Mouse (Mus musculus) MEL-GATA-1-ER (cell line): ENCODE measurements around the gene Pnpla1.
"Not testable (repeated sequence)": the region's sequence is repeated elsewhere in the genome, so short reads cannot be mapped to it uniquely, and the experiment has no call there.

Experiments used
- DNase-seq: peaks from one replicate; pipeline ENCODE4 v3.0.0-alpha.2; 2012; ENCODE audit warnings: low read depth; ENCODE audit errors: extremely low read depth

Gene Pnpla1

GRCm38 (mm10) chr17:28841947-28842346 is 16.3 kb upstream of the Pnpla1 start:
- DNase-seq = not testable (repeated sequence)

GRCm38 (mm10) chr17:28843665-28844064 is 14.5 kb upstream of the Pnpla1 start:
- DNase-seq = no peak

- DNase-seq = peak; percentile 31
Measured at GRCm38 (mm10) chr17:28846974-28847617, 11.1 kb upstream of the Pnpla1 start.

GRCm38 (mm10) chr17:28850511-28850910 is 7.7 kb upstream of the Pnpla1 start:
- DNase-seq = no peak

GRCm38 (mm10) chr17:28854377-28854776 is 3.8 kb upstream of the Pnpla1 start:
- DNase-seq = no peak

GRCm38 (mm10) chr17:28855166-28855885 is 2.9 kb upstream of the Pnpla1 start:
- peak; percentile 49 for DNase-seq

- DNase-seq = no peak
Measured at GRCm38 (mm10) chr17:28856030-28856429, 2.2 kb upstream of the Pnpla1 start.

GRCm38 (mm10) chr17:28863926-28864325 is 5.7 kb downstream of the Pnpla1 start:
- no peak for DNase-seq

- DNase-seq = no peak
Measured at GRCm38 (mm10) chr17:28864464-28864863, 6.3 kb downstream of the Pnpla1 start.

- no peak for DNase-seq
Measured at GRCm38 (mm10) chr17:28866921-28867320, 8.7 kb downstream of the Pnpla1 start.

GRCm38 (mm10) chr17:28867381-28867780 is 9.2 kb downstream of the Pnpla1 start:
- DNase-seq = no peak

- no peak for DNase-seq
Measured at GRCm38 (mm10) chr17:28869412-28870110, 11.3 kb downstream of the Pnpla1 start.

GRCm38 (mm10) chr17:28870435-28870834 is 12.2 kb downstream of the Pnpla1 start:
- no peak for DNase-seq

- no peak for DNase-seq
Measured at GRCm38 (mm10) chr17:28871831-28872230, 13.6 kb downstream of the Pnpla1 start.

GRCm38 (mm10) chr17:28872322-28872721 is 14.1 kb downstream of the Pnpla1 start:
- no peak for DNase-seq

GRCm38 (mm10) chr17:28874216-28874615 is 16.0 kb downstream of the Pnpla1 start:
- DNase-seq = no peak

GRCm38 (mm10) chr17:28874825-28875224 is 16.6 kb downstream of the Pnpla1 start:
- no peak for DNase-seq

GRCm38 (mm10) chr17:28875316-28875715 is 17.1 kb downstream of the Pnpla1 start:
- no peak for DNase-seq

GRCm38 (mm10) chr17:28876331-28876730 is 18.1 kb downstream of the Pnpla1 start:
- DNase-seq = no peak

GRCm38 (mm10) chr17:28876821-28877220 is 18.6 kb downstream of the Pnpla1 start:
- peak; percentile 11 for DNase-seq

GRCm38 (mm10) chr17:28879931-28880391 is 21.8 kb downstream of the Pnpla1 start:
- peak; percentile 58 for DNase-seq

GRCm38 (mm10) chr17:28882316-28882715 is 24.1 kb downstream of the Pnpla1 start:
- peak; percentile 67 for DNase-seq
